Comparison of ENCODE assay signal across 8 mouse cellular contexts in genomic region chr6:92184178-92184577, GRCm38 (mm10). TPM values are rescaled to one million over a fixed set of nuclear protein-coding genes. Genes with fewer than 3 reads are reported as not detected.
DNase-seq lines count a peak whose midpoint lies in the region; ATAC-seq and TF ChIP-seq lines count a peak whose summit lies in the region.

No protein-coding gene starts in this region.

- no peak for DNase-seq in heart, adult 11 months
- no peak for DNase-seq in ES-E14 (ENCODE audit: low read depth, low spot score)
- DNase-seq in forebrain, embryonic 10.5 days (ENCODE audit: extremely low spot score, low spot score): no peak
- DNase-seq in limb, embryonic 11.5 days (ENCODE audit: low spot score): no peak
- DNase-seq in left cerebral cortex, postnatal 4 days: no peak
- DNase-seq in frontal cortex, postnatal 10 days (ENCODE audit: low spot score in 2 of 2): no peak

- in situ Hi-C loops in ES-E14 (cut with MboI; ENCODE audit: low sequenced_read_pairs in 2 of 2, unreplicated experiment in 2 of 2): no loop called here

- peak overlapping the region; percentile 92 for H3K9ac ChIP-seq in heart, embryonic 14.5 days (ENCODE audit: low read length)
- H3K9ac ChIP-seq in ES-E14 (ENCODE audit: insufficient read depth, low read depth, low read length, poor library complexity, severe bottlenecking): peak overlapping the region; percentile 6; the same call in 1 of the 2 replicates
- peak overlapping the region; percentile 79; the same call in 1 of the 2 replicates for H3K9ac ChIP-seq in limb, embryonic 11.5 days (ENCODE audit: low read length)
- H3K9ac ChIP-seq in neural tube, embryonic 13.5 days: peak overlapping the region; percentile 84

- no peaks in the 10 kb centered on the region for H3K27me3 ChIP-seq in heart, embryonic 14.5 days (ENCODE audit: control insufficient read depth, insufficient read depth, low read length)
- no peaks in the 10 kb centered on the region for H3K27me3 ChIP-seq in forebrain, embryonic 10.5 days (ENCODE audit: poor library complexity, severe bottlenecking)
- no peaks in the 10 kb centered on the region for H3K27me3 ChIP-seq in limb, embryonic 11.5 days (ENCODE audit: control insufficient read depth, insufficient read depth, low read length)
- H3K27me3 ChIP-seq in neural tube, embryonic 13.5 days: no peaks in the 10 kb centered on the region

- H3K36me3 ChIP-seq in heart, embryonic 14.5 days (ENCODE audit: control insufficient read depth, insufficient read depth, low read length): peaks cover 40% of the 10 kb centered on the region
- H3K36me3 ChIP-seq in ES-E14 (ENCODE audit: control insufficient read depth, insufficient read depth, low read length, poor library complexity, severe bottlenecking): peaks cover 7% of the 10 kb centered on the region
- H3K36me3 ChIP-seq in forebrain, embryonic 10.5 days (replicated peaks): peaks cover 61% of the 10 kb centered on the region
- H3K36me3 ChIP-seq in limb, embryonic 11.5 days (ENCODE audit: control insufficient read depth, insufficient read depth, low read length): peaks cover 9% of the 10 kb centered on the region; the same call in 1 of the 2 replicates
- H3K36me3 ChIP-seq in neural tube, embryonic 13.5 days: peaks cover 55% of the 10 kb centered on the region

- intact Hi-C loops in left cerebral cortex, postnatal 4 days (cut with DNase I): no loop called here

- 6% methylated on average over 10 of the region's 10 CpGs for WGBS in heart, embryonic 14.5 days
- WGBS in forebrain, embryonic 10.5 days: 7% methylated on average over 10 of the region's 10 CpGs
- 10% methylated on average over 10 of the region's 10 CpGs for WGBS in limb, embryonic 11.5 days
- WGBS in neural tube, embryonic 13.5 days: 6% methylated on average over 10 of the region's 10 CpGs

- peak overlapping the region in 1 of 2 experiments; percentile 72; a peak in 1 of 4 replicates for H3K27ac ChIP-seq in heart, embryonic 14.5 days (replicated peaks in 1 of 2; ENCODE audit: control insufficient read depth in 1 of 2, insufficient read depth in 1 of 2, low read depth in 2 of 2, low read length in 2 of 2)
- H3K27ac ChIP-seq in ES-E14 (ENCODE audit: insufficient read depth, low read depth, low read length, poor library complexity, severe bottlenecking): no peak overlapping the region
- peak overlapping the region; percentile 88 for H3K27ac ChIP-seq in forebrain, embryonic 10.5 days
- H3K27ac ChIP-seq in limb, embryonic 11.5 days (replicated peaks; ENCODE audit: low read depth, low read length): no peak overlapping the region
- peak overlapping the region; percentile 67 for H3K27ac ChIP-seq in neural tube, embryonic 13.5 days (replicated peaks)

- H3K4me3 ChIP-seq in heart, embryonic 14.5 days (ENCODE audit: control insufficient read depth in 1 of 2, insufficient read depth in 1 of 2, low read depth in 1 of 2, low read length in 2 of 2): peak overlapping the region; percentile 73 to 90
- H3K4me3 ChIP-seq in ES-E14 (ENCODE audit: insufficient read depth in 1 of 2, low read depth in 1 of 2, low read length in 2 of 2, poor library complexity in 1 of 2, severe bottlenecking in 1 of 2): peak overlapping the region; percentile 84 to 87
- peak overlapping the region; percentile 91 for H3K4me3 ChIP-seq in forebrain, embryonic 10.5 days
- H3K4me3 ChIP-seq in limb, embryonic 11.5 days (ENCODE audit: low read depth, low read length): peak overlapping the region; percentile 80
- peak overlapping the region; percentile 85 for H3K4me3 ChIP-seq in neural tube, embryonic 13.5 days

- ATAC-seq in heart, embryonic 14.5 days (ENCODE audit: insufficient number of reproducible peaks, insufficient read depth, low FRiP score, low read depth): no peak
- 0 out of 2 replicates have a peak, but pooled peaks have one; percentile 39 for ATAC-seq in limb, embryonic 11.5 days (ENCODE audit: insufficient number of reproducible peaks, low FRiP score, low TSS enrichment, low read depth)
- ATAC-seq in neural tube, embryonic 13.5 days (ENCODE audit: low read depth): peak; percentile 74

- peaks cover 4% of the 10 kb centered on the region for H3K9me3 ChIP-seq in heart, embryonic 14.5 days (ENCODE audit: control insufficient read depth, low read length)
- H3K9me3 ChIP-seq in ES-E14 (ENCODE audit: control insufficient read depth, insufficient read depth, low read depth, low read length): no peaks in the 10 kb centered on the region
- peaks cover 8% of the 10 kb centered on the region; the same call in 1 of the 2 replicates for H3K9me3 ChIP-seq in forebrain, embryonic 10.5 days
- H3K9me3 ChIP-seq in limb, embryonic 11.5 days (ENCODE audit: control insufficient read depth, low read length): no peaks in the 10 kb centered on the region
- peaks cover 5% of the 10 kb centered on the region; the same call in 1 of the 2 replicates for H3K9me3 ChIP-seq in neural tube, embryonic 13.5 days

- H3K4me2 ChIP-seq in heart, embryonic 14.5 days (ENCODE audit: low read length): peak overlapping the region; percentile 86
- peak overlapping the region; percentile 45 for H3K4me2 ChIP-seq in limb, embryonic 11.5 days (ENCODE audit: low read depth, severe bottlenecking)
- peak overlapping the region; percentile 92 for H3K4me2 ChIP-seq in neural tube, embryonic 13.5 days

- H3K4me1 ChIP-seq in heart, embryonic 14.5 days (ENCODE audit: control insufficient read depth in 2 of 2, insufficient read depth in 2 of 2, low read length in 2 of 2): peaks cover 3 to 7% of the 10 kb centered on the region in 2 experiments
- H3K4me1 ChIP-seq in ES-E14 (ENCODE audit: control insufficient read depth in 2 of 2, insufficient read depth in 2 of 2, low read length in 2 of 2, poor library complexity in 1 of 2): peaks cover 0 to 5% of the 10 kb centered on the region in 2 experiments; a peak in 1 of 4 replicates
- peaks cover 18% of the 10 kb centered on the region for H3K4me1 ChIP-seq in forebrain, embryonic 10.5 days
- peaks cover 6% of the 10 kb centered on the region for H3K4me1 ChIP-seq in limb, embryonic 11.5 days (ENCODE audit: control insufficient read depth, insufficient read depth, low read length)
- H3K4me1 ChIP-seq in neural tube, embryonic 13.5 days (replicated peaks): peaks cover 21% of the 10 kb centered on the region

TF ChIP-seq in ES-E14, 5 proteins besides CTCF, POLR2A, EP300 and RAD21:
- TF ChIP-seq ZC3H11A (IDR thresholded peaks at IDR 0.05; ENCODE audit: borderline replicate concordance, low read depth, low read length) (no peak), ZNF384 (IDR thresholded peaks at IDR 0.05; ENCODE audit: low read depth, low read length) (no peak), MAFK (IDR thresholded peaks at IDR 0.05; ENCODE audit: insufficient read depth, low read depth, low read length) (no peak), CHD2 (IDR thresholded peaks at IDR 0.05; ENCODE audit: low read depth, low read length) (no peak), HCFC1 (IDR thresholded peaks at IDR 0.05; ENCODE audit: borderline replicate concordance, insufficient read depth, low read length) (no peak)

RNA-seq across cellular contexts. Expression of gene Mrps25, which starts 0.3 kb away (rescaled TPM):
- polyA plus RNA-seq in heart, embryonic 14.5 days (2014; fragmentation: Nextera tagmentation; extraction: Ambion mirVana): 65.8 and 73.4 TPM in 2 replicates
- 66.4 and 83.2 TPM in 2 replicates for total RNA-seq in ES-E14 (2012; rRNA removed)
- 100 and 103 TPM in 2 replicates for polyA plus RNA-seq in forebrain, embryonic 10.5 days (2016; fragmentation: Nextera tagmentation; extraction: Ambion mirVana)
- 83.9 and 91.7 TPM in 2 replicates for polyA plus RNA-seq in limb, embryonic 11.5 days (2014; fragmentation: Nextera tagmentation; extraction: Ambion mirVana)
- 72.6 and 80.5 TPM in 2 replicates for polyA plus RNA-seq in neural tube, embryonic 13.5 days (2015; fragmentation: Nextera tagmentation; extraction: Ambion mirVana)
- total RNA-seq in left cerebral cortex, postnatal 4 days (2021): 10 to 100 TPM; 35.2 to 37.3 TPM

RNA-seq across cellular contexts. Expression of gene Rbsn, which starts 30.5 kb away (rescaled TPM):
- 8.6 and 11.9 TPM in 2 replicates for polyA plus RNA-seq in heart, embryonic 14.5 days (2014; fragmentation: Nextera tagmentation; extraction: Ambion mirVana)
- 14.7 and 17.9 TPM in 2 replicates for total RNA-seq in ES-E14 (2012; rRNA removed)
- 27.2 and 29.6 TPM in 2 replicates for polyA plus RNA-seq in forebrain, embryonic 10.5 days (2016; fragmentation: Nextera tagmentation; extraction: Ambion mirVana)
- polyA plus RNA-seq in limb, embryonic 11.5 days (2014; fragmentation: Nextera tagmentation; extraction: Ambion mirVana): 16.8 and 17.1 TPM in 2 replicates
- polyA plus RNA-seq in neural tube, embryonic 13.5 days (2015; fragmentation: Nextera tagmentation; extraction: Ambion mirVana): 29.1 and 39.0 TPM in 2 replicates
- 10 to 100 TPM; 32.0 to 40.9 TPM for total RNA-seq in left cerebral cortex, postnatal 4 days (2021)

Comparison
In these comparisons a context has a peak if more than half of its experiments do, and no peak if none do; other contexts are left out.
1. H3K27ac ChIP-seq: peak in forebrain, embryonic 10.5 days (single experiment) and neural tube, embryonic 13.5 days (single experiment); none in ES-E14 (single experiment) and limb, embryonic 11.5 days (single experiment).
2. H3K9ac ChIP-seq: peak in every context shown above with its lines; median percentile 92 in heart, embryonic 14.5 days; 84 in neural tube, embryonic 13.5 days; 79 in limb, embryonic 11.5 days; 6 in ES-E14.
3. Peak in every context shown above with its lines, with median percentiles within 50 percentile points of each other: H3K4me2 ChIP-seq and H3K4me3 ChIP-seq.